12 mouse cellular contexts compared by ENCODE assay signal in genomic region chr1:185236530-185236929, GRCm38 (mm10). TPM values are rescaled to one million over a fixed set of nuclear protein-coding genes. Genes with fewer than 3 reads are reported as not detected.
DNase-seq lines count a peak whose midpoint lies in the region; ATAC-seq lines count a peak whose summit lies in the region.
"Had no signal": no experiment of that assay in that cellular context is flagged by ENCODE, and none has a peak within 500 bp of the region (broad histone marks: within the 10 kb centered on the region; RNA-seq: fewer than 3 reads in every experiment).

No protein-coding gene starts in this region.

- DNase-seq in embryo, embryonic 11 days, result peak; percentile 21
- DNase-seq in embryo, embryonic 10.5 days (ENCODE audit: low spot score), result no peak
- peak; percentile 68 for DNase-seq in 416B (ENCODE audit: low read depth)
- DNase-seq in lung, postnatal 10 days, result peak; percentile 33
- no peak for DNase-seq in cerebellum, adult 11-12 months
- DNase-seq in testis, postnatal 14 days (ENCODE audit: low spot score), result no peak
- DNase-seq in right cerebral cortex, postnatal 25 days, result no peak
- DNase-seq: adrenal gland, adult 2 months; heart, adult 18-20 months; layer of hippocampus, postnatal 36 days had no signal

- ATAC-seq in common myeloid progenitor, adult 5-6 weeks (replicated peaks; ENCODE audit: low read depth, poor library complexity, severe bottlenecking), result peak; percentile 56; the same call in 1 of the 2 replicates
- ATAC-seq: forebrain, embryonic 14.5 days had no signal

RNA-seq across cellular contexts. Expression of gene Rab3gap2, which starts 32.6 kb away (rescaled TPM):
- total RNA-seq in common myeloid progenitor, adult 5-6 weeks (2017), result 43.5 and 50.6 TPM in 2 replicates

Comparison
In these comparisons a context has a peak if more than half of its experiments do, and no peak if none do; other contexts are left out.
1. DNase-seq: peak in embryo, embryonic 11 days (single experiment), 416B (single experiment) and lung, postnatal 10 days (single experiment); none in embryo, embryonic 10.5 days (single experiment), cerebellum, adult 11-12 months (single experiment), testis, postnatal 14 days (single experiment) and right cerebral cortex, postnatal 25 days (single experiment).